19 mouse cellular contexts compared by ENCODE assay signal in the genomic region with DNA sequence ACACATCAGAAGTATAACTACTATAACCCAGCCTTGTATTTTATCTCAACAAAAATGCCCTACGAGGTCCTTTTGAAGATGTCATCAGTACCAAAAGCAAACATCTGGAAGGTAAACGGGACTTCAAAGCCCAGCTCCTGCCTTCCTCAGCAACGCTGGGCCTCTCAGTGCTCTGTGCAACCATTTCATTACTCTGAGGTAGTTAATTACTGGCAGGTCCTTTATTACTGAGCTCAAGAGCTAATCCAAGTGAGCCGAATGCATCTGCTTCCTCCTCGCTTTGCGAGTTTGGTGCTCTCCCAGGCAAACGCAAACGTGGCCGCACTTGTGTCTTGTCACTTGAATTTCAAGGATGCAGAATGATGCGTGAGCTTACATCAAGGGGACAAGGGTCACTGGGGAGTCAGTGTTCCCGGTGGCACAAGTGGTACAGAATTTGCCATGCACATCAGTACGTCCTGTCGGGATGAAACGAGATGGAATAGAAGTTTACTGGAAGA.
DNase-seq lines count a peak whose midpoint lies in the region; ATAC-seq and TF ChIP-seq lines count a peak whose summit lies in the region.
"Had no signal": no experiment of that assay in that cellular context is flagged by ENCODE, and none has a peak within 500 bp of the region (broad histone marks: within the 10 kb centered on the region; RNA-seq: fewer than 3 reads in every experiment).

No protein-coding gene starts in this region.

- no peak overlapping the region for H3K9ac ChIP-seq in forebrain, embryonic 12.5 days
- H3K9ac ChIP-seq in forebrain, embryonic 16.5 days (replicated peaks; ENCODE audit: low read depth, low read length), result no peak overlapping the region
- H3K9ac ChIP-seq in midbrain, embryonic 11.5 days (ENCODE audit: low read length), result no peak overlapping the region
- H3K9ac ChIP-seq in midbrain, embryonic 16.5 days (ENCODE audit: low read depth, low read length), result no peak overlapping the region
- H3K9ac ChIP-seq in limb, embryonic 13.5 days, result no peak overlapping the region
- H3K9ac ChIP-seq: heart, embryonic 15.5 days; liver, embryonic 14.5 days; lung, embryonic 15.5 days had no signal

- peak; percentile 57; the same call in 1 of the 2 replicates for ATAC-seq in forebrain, embryonic 12.5 days (ENCODE audit: low FRiP score)
- no peak for ATAC-seq in forebrain, embryonic 16.5 days
- ATAC-seq in midbrain, embryonic 11.5 days (ENCODE audit: low FRiP score), result no peak
- ATAC-seq in midbrain, embryonic 16.5 days, result no peak
- no peak for ATAC-seq in limb, embryonic 13.5 days (ENCODE audit: low FRiP score, low read depth)

- peaks cover 11% of the 10 kb centered on the region for H3K4me1 ChIP-seq in forebrain, embryonic 12.5 days
- H3K4me1 ChIP-seq in forebrain, embryonic 16.5 days (replicated peaks; ENCODE audit: control insufficient read depth, insufficient read depth, low read length), result no peaks in the 10 kb centered on the region
- H3K4me1 ChIP-seq in midbrain, embryonic 11.5 days (ENCODE audit: control insufficient read depth, insufficient read depth, low read length), result peaks cover 4% of the 10 kb centered on the region; the same call in 1 of the 2 replicates
- no peaks in the 10 kb centered on the region for H3K4me1 ChIP-seq in midbrain, embryonic 16.5 days (ENCODE audit: control insufficient read depth, insufficient read depth, low read length)
- peaks cover 3% of the 10 kb centered on the region; the same call in 1 of the 2 replicates for H3K4me1 ChIP-seq in limb, embryonic 13.5 days
- H3K4me1 ChIP-seq: heart, embryonic 15.5 days; lung, embryonic 15.5 days had no signal

- DNase-seq in midbrain, embryonic 11.5 days (ENCODE audit: low spot score, missing footprints), result peak; percentile 82
- DNase-seq in retina, embryonic 14.5 days (ENCODE audit: low spot score), result peak; percentile 45
- no peak for DNase-seq in gastrocnemius, adult 2 months
- no peak for DNase-seq in ovary, postnatal 14 days (ENCODE audit: low spot score)
- DNase-seq: adrenal gland, postnatal 14 days; cerebellum, adult 11 months; cerebellum, postnatal 14 days; gastrocnemius, postnatal 36 days; layer of hippocampus, adult 9-11 months; right cerebral cortex, postnatal 4 days had no signal

- H3K27ac ChIP-seq in forebrain, embryonic 12.5 days, result no peak overlapping the region
- no peak overlapping the region for H3K27ac ChIP-seq in forebrain, embryonic 16.5 days (ENCODE audit: low read length)
- H3K27ac ChIP-seq in midbrain, embryonic 11.5 days (ENCODE audit: low read depth, low read length), result no peak overlapping the region
- H3K27ac ChIP-seq in midbrain, embryonic 16.5 days (ENCODE audit: low read length), result no peak overlapping the region
- no peak overlapping the region for H3K27ac ChIP-seq in limb, embryonic 13.5 days
- no peak overlapping the region for H3K27ac ChIP-seq in gastrocnemius, adult 2 months
- H3K27ac ChIP-seq: heart, embryonic 15.5 days; liver, embryonic 14.5 days; lung, embryonic 15.5 days; macrophage had no signal

- intact Hi-C loops in gastrocnemius, adult 2 months (cut with DNase I), result no loop called here

- no peak overlapping the region for H3K4me2 ChIP-seq in forebrain, embryonic 12.5 days
- H3K4me2 ChIP-seq in forebrain, embryonic 16.5 days (ENCODE audit: low read length), result no peak overlapping the region
- no peak overlapping the region for H3K4me2 ChIP-seq in midbrain, embryonic 11.5 days
- H3K4me2 ChIP-seq in midbrain, embryonic 16.5 days (ENCODE audit: low read length), result no peak overlapping the region
- 0 out of 2 replicates have a peak overlapping the region, but pooled peaks have one; percentile 19 for H3K4me2 ChIP-seq in limb, embryonic 13.5 days (replicated peaks)
- H3K4me2 ChIP-seq: heart, embryonic 15.5 days; lung, embryonic 15.5 days had no signal

- H3K4me3 ChIP-seq in forebrain, embryonic 12.5 days (replicated peaks), result no peak overlapping the region
- no peak overlapping the region for H3K4me3 ChIP-seq in forebrain, embryonic 16.5 days (replicated peaks; ENCODE audit: low read length)
- H3K4me3 ChIP-seq in midbrain, embryonic 11.5 days (ENCODE audit: low read depth, low read length), result no peak overlapping the region
- H3K4me3 ChIP-seq in midbrain, embryonic 16.5 days (ENCODE audit: low read depth, low read length), result no peak overlapping the region
- no peak overlapping the region for H3K4me3 ChIP-seq in limb, embryonic 13.5 days
- H3K4me3 ChIP-seq in gastrocnemius, adult 2 months, result no peak overlapping the region
- H3K4me3 ChIP-seq: heart, embryonic 15.5 days; lung, embryonic 15.5 days had no signal

- H3K9me3 ChIP-seq in forebrain, embryonic 12.5 days, result no peaks in the 10 kb centered on the region
- no peaks in the 10 kb centered on the region for H3K9me3 ChIP-seq in forebrain, embryonic 16.5 days (ENCODE audit: control insufficient read depth, low read length)
- H3K9me3 ChIP-seq in midbrain, embryonic 11.5 days (ENCODE audit: control insufficient read depth, low read length), result no peaks in the 10 kb centered on the region
- no peaks in the 10 kb centered on the region for H3K9me3 ChIP-seq in midbrain, embryonic 16.5 days (replicated peaks; ENCODE audit: control insufficient read depth, low read length, poor library complexity, severe bottlenecking)
- no peaks in the 10 kb centered on the region for H3K9me3 ChIP-seq in limb, embryonic 13.5 days
- H3K9me3 ChIP-seq: G1E; heart, embryonic 15.5 days; lung, embryonic 15.5 days had no signal

- 40% methylated on average over 14 of the region's 14 CpGs for WGBS in forebrain, embryonic 12.5 days
- WGBS in forebrain, embryonic 16.5 days, result 39% methylated on average over 14 of the region's 14 CpGs
- WGBS in midbrain, embryonic 11.5 days, result 53% methylated on average over 14 of the region's 14 CpGs
- WGBS in midbrain, embryonic 16.5 days, result 45% methylated on average over 14 of the region's 14 CpGs
- 22% methylated on average over 14 of the region's 14 CpGs for WGBS in limb, embryonic 13.5 days

- no peaks in the 10 kb centered on the region for H3K36me3 ChIP-seq in forebrain, embryonic 12.5 days (replicated peaks)
- H3K36me3 ChIP-seq in forebrain, embryonic 16.5 days (ENCODE audit: control insufficient read depth, insufficient read depth), result no peaks in the 10 kb centered on the region
- H3K36me3 ChIP-seq in midbrain, embryonic 11.5 days (ENCODE audit: control insufficient read depth, insufficient read depth, low read length), result no peaks in the 10 kb centered on the region
- H3K36me3 ChIP-seq in midbrain, embryonic 16.5 days (ENCODE audit: control insufficient read depth, insufficient read depth, low read length), result no peaks in the 10 kb centered on the region
- no peaks in the 10 kb centered on the region for H3K36me3 ChIP-seq in limb, embryonic 13.5 days
- H3K36me3 ChIP-seq: G1E; heart, embryonic 15.5 days; lung, embryonic 15.5 days had no signal

- H3K27me3 ChIP-seq in forebrain, embryonic 12.5 days, result no peaks in the 10 kb centered on the region
- H3K27me3 ChIP-seq in forebrain, embryonic 16.5 days (replicated peaks; ENCODE audit: control insufficient read depth, insufficient read depth, low read length), result no peaks in the 10 kb centered on the region
- H3K27me3 ChIP-seq in midbrain, embryonic 11.5 days (ENCODE audit: control insufficient read depth, insufficient read depth, low read length), result no peaks in the 10 kb centered on the region
- H3K27me3 ChIP-seq in midbrain, embryonic 16.5 days (ENCODE audit: control insufficient read depth, insufficient read depth, low read depth, low read length), result no peaks in the 10 kb centered on the region
- no peaks in the 10 kb centered on the region for H3K27me3 ChIP-seq in limb, embryonic 13.5 days
- H3K27me3 ChIP-seq: heart, embryonic 15.5 days; lung, embryonic 15.5 days had no signal

- TF ChIP-seq CTCF in gastrocnemius, adult 2 months (IDR thresholded peaks at IDR 0.05), result no peak

Comparison
In these comparisons a context has a peak if more than half of its experiments do, and no peak if none do; other contexts are left out.
1. DNase-seq: peak in midbrain, embryonic 11.5 days (single experiment) and retina, embryonic 14.5 days (single experiment); none in gastrocnemius, adult 2 months (single experiment) and ovary, postnatal 14 days (single experiment).